Mouse (Mus musculus) erythroblast, embryonic 14.5 days (primary cell): ENCODE results near the gene Dcp1a.

ENCODE experiments used
- GATA1 ChIP-seq: IDR thresholded peaks from 2 replicates; pipeline ENCODE4 v1.6.1; 2012; ENCODE audit warnings: low read length, inconsistent platforms, mixed read lengths
- TAL1 ChIP-seq: IDR thresholded peaks from 3 replicates; pipeline ENCODE4 v1.6.1; 2012; ENCODE audit warnings: low read length, inconsistent platforms, mixed read lengths

DNA sequence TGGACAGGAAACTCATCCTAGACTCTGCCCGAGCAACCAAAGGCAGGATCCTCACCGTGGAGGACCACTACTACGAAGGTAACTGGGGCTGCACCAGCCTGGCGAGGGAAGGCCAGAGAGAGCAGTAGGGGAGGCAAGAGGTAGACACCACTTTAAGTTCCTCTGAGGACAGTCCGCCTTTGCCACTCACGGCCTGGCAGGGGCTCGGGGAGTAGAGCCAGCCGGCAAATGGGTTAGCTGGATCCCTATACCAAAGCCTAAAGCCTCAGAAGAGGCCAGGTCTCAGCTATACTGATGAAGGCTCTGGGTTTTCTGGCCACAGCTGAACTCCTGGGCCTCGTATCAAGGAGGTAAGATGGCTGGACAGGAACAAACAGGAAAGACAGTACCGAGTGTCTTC, 92.9 kb downstream of the Dcp1a start:
- TF ChIP-seq GATA1 (no peak), TAL1 (no peak)
